Comparison of ENCODE assay signal across 13 mouse cellular contexts in the genomic region with DNA sequence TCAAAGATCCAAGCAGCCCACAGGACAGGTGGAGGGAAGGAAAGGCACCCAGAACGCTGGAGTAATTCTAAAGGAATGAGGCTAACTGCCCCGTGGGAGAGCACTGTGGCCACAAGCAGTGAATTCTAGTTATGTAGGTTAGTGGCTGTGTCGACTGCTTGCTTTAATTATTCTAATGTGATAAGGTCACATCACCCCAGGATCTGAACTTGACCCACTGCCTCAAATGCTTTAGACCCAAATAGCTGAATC. TPM values are rescaled to one million over a fixed set of nuclear protein-coding genes. Genes with fewer than 3 reads are reported as not detected.
DNase-seq lines count a peak whose midpoint lies in the region; ATAC-seq and TF ChIP-seq lines count a peak whose summit lies in the region.
"Had no signal": no experiment of that assay in that cellular context is flagged by ENCODE, and none has a peak within 500 bp of the region (broad histone marks: within the 10 kb centered on the region; RNA-seq: fewer than 3 reads in every experiment).

No protein-coding gene starts in this region.

- peaks cover 23% of the 10 kb centered on the region for H3K4me1 ChIP-seq in heart, embryonic 11.5 days (ENCODE audit: control insufficient read depth, insufficient read depth, low read length)
- H3K4me1 ChIP-seq in kidney, embryonic 15.5 days: peaks cover 35% of the 10 kb centered on the region
- 0 out of 2 replicates have a peak, but pooled peaks cover 3% of the 10 kb centered on the region for H3K4me1 ChIP-seq in intestine, postnatal 0 days (replicated peaks; ENCODE audit: control insufficient read depth, insufficient read depth, low read length)
- peaks cover 33% of the 10 kb centered on the region for H3K4me1 ChIP-seq in limb, embryonic 10.5 days

- H3ac ChIP-seq in C2C12 (ENCODE audit: control insufficient read depth, insufficient read length, low read depth): no peak overlapping the region

- WGBS in heart, embryonic 11.5 days (ENCODE audit: insufficient replicate concordance): 30% methylated on average over 3 of the region's 3 CpGs
- WGBS in kidney, embryonic 15.5 days: 41% methylated on average over 3 of the region's 3 CpGs
- WGBS in intestine, postnatal 0 days: 26% methylated on average over 3 of the region's 3 CpGs
- WGBS in limb, embryonic 10.5 days: 48% methylated on average over 3 of the region's 3 CpGs

- H3K27me3 ChIP-seq in heart, embryonic 11.5 days (ENCODE audit: control insufficient read depth, insufficient read depth, low read length): no peaks in the 10 kb centered on the region
- no peaks in the 10 kb centered on the region for H3K27me3 ChIP-seq in kidney, embryonic 15.5 days
- H3K27me3 ChIP-seq in C2C12 (ENCODE audit: control insufficient read depth, insufficient read depth, insufficient read length): no peaks in the 10 kb centered on the region
- no peaks in the 10 kb centered on the region for H3K27me3 ChIP-seq in intestine, postnatal 0 days (replicated peaks; ENCODE audit: control insufficient read depth, insufficient read depth, low read length)
- H3K27me3 ChIP-seq in limb, embryonic 10.5 days (ENCODE audit: low read depth, poor library complexity, severe bottlenecking): no peaks in the 10 kb centered on the region
- H3K27me3 ChIP-seq: limb, embryonic 12.5 days had no signal

- H3K79me3 ChIP-seq in C2C12 (ENCODE audit: low read depth): peaks cover 46% of the 10 kb centered on the region

- no peak for ATAC-seq in heart, embryonic 11.5 days (replicated peaks; ENCODE audit: insufficient number of reproducible peaks, low FRiP score, low TSS enrichment)
- ATAC-seq in kidney, embryonic 15.5 days (replicated peaks; ENCODE audit: low FRiP score): no peak
- peak; percentile 17; the same call in 1 of the 2 replicates for ATAC-seq in intestine, postnatal 0 days
- ATAC-seq: forebrain, postnatal 0 days had no signal

- no peaks in the 10 kb centered on the region; the same call in 1 of the 2 replicates for H3K36me3 ChIP-seq in heart, embryonic 11.5 days (ENCODE audit: control insufficient read depth, insufficient read depth, low read length)
- H3K36me3 ChIP-seq in kidney, embryonic 15.5 days: peaks cover 6% of the 10 kb centered on the region; the same call in 1 of the 2 replicates
- H3K36me3 ChIP-seq in C2C12 (ENCODE audit: control insufficient read depth, insufficient read depth): peaks cover 56% of the 10 kb centered on the region
- H3K36me3 ChIP-seq in intestine, postnatal 0 days (ENCODE audit: control insufficient read depth, insufficient read depth): peaks cover 11% of the 10 kb centered on the region
- peaks cover 16% of the 10 kb centered on the region; the same call in 1 of the 2 replicates for H3K36me3 ChIP-seq in limb, embryonic 10.5 days
- H3K36me3 ChIP-seq: limb, embryonic 12.5 days had no signal

- H3K79me2 ChIP-seq in C2C12 (ENCODE audit: control insufficient read depth, insufficient read depth): peaks cover 91% of the 10 kb centered on the region

- no peaks in the 10 kb centered on the region for H3K9me3 ChIP-seq in heart, embryonic 11.5 days (replicated peaks; ENCODE audit: control insufficient read depth, low read length)
- H3K9me3 ChIP-seq in kidney, embryonic 15.5 days (replicated peaks): no peaks in the 10 kb centered on the region
- no peaks in the 10 kb centered on the region for H3K9me3 ChIP-seq in intestine, postnatal 0 days (ENCODE audit: control insufficient read depth)
- no peaks in the 10 kb centered on the region for H3K9me3 ChIP-seq in limb, embryonic 10.5 days (replicated peaks)
- H3K9me3 ChIP-seq: limb, embryonic 12.5 days had no signal

- H3K27ac ChIP-seq in heart, embryonic 11.5 days (ENCODE audit: low read depth, low read length): peak overlapping the region; percentile 60
- peak overlapping the region; percentile 81 for H3K27ac ChIP-seq in kidney, embryonic 15.5 days
- H3K27ac ChIP-seq in intestine, postnatal 0 days (ENCODE audit: low read depth, low read length): peak overlapping the region; percentile 51
- no peak overlapping the region for H3K27ac ChIP-seq in limb, embryonic 10.5 days
- H3K27ac ChIP-seq: limb, embryonic 12.5 days had no signal

- H3K9ac ChIP-seq in heart, embryonic 11.5 days (ENCODE audit: low read depth, low read length): no peak overlapping the region
- no peak overlapping the region for H3K9ac ChIP-seq in kidney, embryonic 15.5 days
- H3K9ac ChIP-seq in intestine, postnatal 0 days (ENCODE audit: low read depth, low read length): no peak overlapping the region; the same call in 1 of the 2 replicates
- H3K9ac ChIP-seq: forebrain, postnatal 0 days; limb, embryonic 12.5 days had no signal

- TF ChIP-seq CTCF in C2C12 (IDR thresholded peaks at IDR 0.05; ENCODE audit: control insufficient read depth, insufficient read depth, insufficient read length): no peak
- TF ChIP-seq CTCF in intestine, postnatal 0 days (IDR thresholded peaks at IDR 0.05; ENCODE audit: low read depth): no peak

- H3K4me3 ChIP-seq in heart, embryonic 11.5 days (ENCODE audit: low read depth, low read length): no peak overlapping the region
- H3K4me3 ChIP-seq in kidney, embryonic 15.5 days (replicated peaks): no peak overlapping the region
- H3K4me3 ChIP-seq in C2C12 (ENCODE audit: insufficient read depth, poor library complexity, severe bottlenecking): no peak overlapping the region
- H3K4me3 ChIP-seq in intestine, postnatal 0 days (ENCODE audit: low read depth, low read length): no peak overlapping the region
- no peak overlapping the region for H3K4me3 ChIP-seq in limb, embryonic 10.5 days
- H3K4me3 ChIP-seq: limb, embryonic 12.5 days had no signal

- H3K4me2 ChIP-seq in heart, embryonic 11.5 days: peak overlapping the region; percentile 43
- H3K4me2 ChIP-seq in kidney, embryonic 15.5 days: no peak overlapping the region
- peak overlapping the region; percentile 54 for H3K4me2 ChIP-seq in intestine, postnatal 0 days (replicated peaks; ENCODE audit: low read depth)
- H3K4me2 ChIP-seq: limb, embryonic 12.5 days; midbrain, embryonic 11.5 days had no signal

- DNase-seq in heart, adult 9 months (ENCODE audit: low spot score in 2 of 2): no peak
- DNase-seq in kidney, adult 9 months: no peak
- DNase-seq in limb, embryonic 10.5 days (ENCODE audit: low spot score): no peak
- DNase-seq in ovary, postnatal 36 days (ENCODE audit: low spot score): no peak
- DNase-seq: cerebellum, adult 9-10 months; forebrain, postnatal 0 days; right cerebral cortex, postnatal 14 days had no signal

TF ChIP-seq in C2C12, 6 proteins besides CTCF, POLR2A, EP300 and RAD21:
- TF ChIP-seq MYOG (IDR thresholded peaks at IDR 0.05; ENCODE audit: control insufficient read depth, extremely low read depth, insufficient read length) (no peak), USF1 (IDR thresholded peaks at IDR 0.05; ENCODE audit: low read depth) (no peak), MYOD1 (IDR thresholded peaks at IDR 0.05; ENCODE audit: control insufficient read depth, insufficient read length, low read depth) (peak; percentile 94), FOSL1 (IDR thresholded peaks at IDR 0.05; ENCODE audit: insufficient read depth, low read length, poor library complexity, severe bottlenecking) (no peak), MAX (IDR thresholded peaks at IDR 0.05) (no peak)
TF ChIP-seq in C2C12: peak in this region for 1.

RNA-seq across cellular contexts. Expression of a gene that starts 38.0 kb away (rescaled TPM):
- polyA plus RNA-seq in heart, embryonic 11.5 days (2014; fragmentation: Nextera tagmentation; extraction: Ambion mirVana): 26.8 and 34.6 TPM in 2 replicates
- 21.0 and 21.7 TPM in 2 replicates for polyA plus RNA-seq in kidney, embryonic 15.5 days (2015; fragmentation: Nextera tagmentation; extraction: Ambion mirVana)
- 34.6 TPM for polyA plus RNA-seq in C2C12 (2012; fragmentation: generic; extraction: Trizol)
- 10.8 and 11.7 TPM in 2 replicates for polyA plus RNA-seq in intestine, postnatal 0 days (2015; fragmentation: Nextera tagmentation; extraction: Ambion mirVana)
- 13.2 and 17.8 TPM in 2 replicates for polyA plus RNA-seq in limb, embryonic 10.5 days (2016; fragmentation: Nextera tagmentation; extraction: Ambion mirVana)
